ENCODE assay signal across 17 mouse cellular contexts in genomic region chr6:30409399-30410093, GRCm38 (mm10).
"Had no signal": no experiment of that assay in that cellular context is flagged by ENCODE, and none has a peak within 500 bp of the region (broad histone marks: within the 10 kb centered on the region; RNA-seq: fewer than 3 reads in every experiment).

No protein-coding gene starts in this region.

- H3K4me2 ChIP-seq: limb, embryonic 13.5 days; lung, embryonic 14.5 days; midbrain, embryonic 13.5 days had no signal

- H3K9me3 ChIP-seq: limb, embryonic 10.5 days; limb, embryonic 13.5 days; midbrain, embryonic 13.5 days had no signal

- ATAC-seq: inflammation-experienced regulatory T-cells, adult 6 months; intestine, embryonic 16.5 days; lung, postnatal 0 days; midbrain, embryonic 13.5 days had no signal

- H3K27me3 ChIP-seq: limb, embryonic 13.5 days; midbrain, embryonic 13.5 days had no signal

- H3K36me3 ChIP-seq: midbrain, embryonic 13.5 days had no signal

- H3K9ac ChIP-seq: limb, embryonic 13.5 days; liver, embryonic 14.5 days; lung, embryonic 14.5 days; midbrain, embryonic 13.5 days had no signal

- H3K27ac ChIP-seq: kidney, postnatal 0 days; layer of hippocampus, adult 2 months; limb, embryonic 10.5 days; limb, embryonic 13.5 days; liver, embryonic 14.5 days; macrophage; midbrain, embryonic 13.5 days had no signal

- DNase-seq: kidney, adult 2 months; kidney, postnatal 25 days; layer of hippocampus, adult 9-11 months; lung, embryonic 14.5 days; thymus, adult 2 months; thymus, postnatal 14 days; thymus, postnatal 4 days had no signal

- H3K4me3 ChIP-seq: layer of hippocampus, adult 2 months; limb, embryonic 10.5 days; limb, embryonic 13.5 days; midbrain, embryonic 13.5 days had no signal
